Mouse (Mus musculus) cortical plate, adult 2 months (tissue): ENCODE data around the gene Gzf1.

Experiments used
- CTCF ChIP-seq: fragments of 200-500 bp; IDR thresholded peaks from 2 replicates; pipeline ENCODE4 v1.5.1; 2011; ENCODE audit warnings: mild to moderate bottlenecking, control low read depth, low read length; ENCODE audit not compliant: insufficient read depth; ENCODE audit errors: extremely low read depth
- POLR2A ChIP-seq: fragments of 200-500 bp; IDR thresholded peaks from 2 replicates; pipeline ENCODE4 v1.6.1; 2011; ENCODE audit warnings: mild to moderate bottlenecking, low read length, control low read depth; ENCODE audit not compliant: insufficient read depth; ENCODE audit errors: extremely low read depth

DNA sequence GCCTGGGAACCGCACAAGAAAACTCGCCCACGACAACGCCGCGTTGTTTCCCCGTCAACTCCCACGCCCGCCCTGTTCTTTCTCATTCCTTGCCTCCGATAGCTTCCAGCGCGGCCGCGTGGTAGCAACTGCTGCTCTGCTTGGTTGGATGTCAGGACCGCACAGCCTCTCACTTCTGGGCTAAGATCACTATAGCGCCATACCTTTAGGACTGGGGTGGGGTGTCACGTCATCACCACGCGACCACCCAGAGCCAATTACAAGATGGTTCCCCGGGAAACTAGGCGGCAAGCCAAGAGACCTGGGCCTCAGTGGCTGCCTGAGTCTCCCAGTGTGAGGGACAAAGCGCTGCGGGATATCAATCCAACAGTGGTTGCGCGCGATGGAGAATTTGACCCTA lies 3.0 kb upstream of the Gzf1 start:
- peak; percentile 84 for TF ChIP-seq POLR2A
- no peak for TF ChIP-seq CTCF
